Mouse (Mus musculus) adipose tissue, adult 10 weeks (tissue): ENCODE data around the gene Cdh9. TPM values are rescaled to one million over a fixed set of nuclear protein-coding genes. Genes with fewer than 3 reads are reported as not detected.

Experiments used
- polyA plus RNA-seq: library from polyadenylated mRNA; stranded (reverse); fragments of 350-450 nt; fragmentation: Illumina TruSeq; extraction: RNeasy Lipid Tissue Mini Kit (QIAGEN cat#74804); gene quantifications from one replicate; pipeline ENCODE4 v1.2.3, GENCODE M21; 2014; ENCODE audit warnings: low read depth, low replicate concordance

The Cdh9 gene
- not detected for polyA plus RNA-seq

GRCm38 (mm10) chr15:16728470-16729011, at the start of gene Cdh9:
TSS of gene Cdh9 (plus strand) at chr15:16728756.

